ENCODE assay signal across 19 mouse cellular contexts in genomic region chr17:50420690-50421089, GRCm38 (mm10).
"Had no signal": no experiment of that assay in that cellular context is flagged by ENCODE, and none has a peak within 500 bp of the region (broad histone marks: within the 10 kb centered on the region; RNA-seq: fewer than 3 reads in every experiment).

No protein-coding gene starts in this region.

- H3K9ac ChIP-seq: embryonic facial prominence, embryonic 12.5 days; embryonic facial prominence, embryonic 13.5 days; embryonic facial prominence, embryonic 15.5 days; forebrain, embryonic 12.5 days; forebrain, embryonic 13.5 days; forebrain, embryonic 15.5 days; forebrain, postnatal 0 days had no signal

- H3K4me3 ChIP-seq: embryonic facial prominence, embryonic 10.5 days; embryonic facial prominence, embryonic 12.5 days; embryonic facial prominence, embryonic 13.5 days; embryonic facial prominence, embryonic 15.5 days; erythroblast, embryonic 14.5 days; forebrain, embryonic 10.5 days; forebrain, embryonic 12.5 days; forebrain, embryonic 13.5 days; forebrain, embryonic 15.5 days; gastrocnemius, adult 2 months; heart, adult 2 months had no signal

- H3K27me3 ChIP-seq: embryonic facial prominence, embryonic 12.5 days; embryonic facial prominence, embryonic 13.5 days; embryonic facial prominence, embryonic 15.5 days; forebrain, embryonic 12.5 days; forebrain, embryonic 13.5 days; forebrain, embryonic 15.5 days had no signal

- H3K27ac ChIP-seq: embryonic facial prominence, embryonic 10.5 days; embryonic facial prominence, embryonic 12.5 days; embryonic facial prominence, embryonic 13.5 days; embryonic facial prominence, embryonic 15.5 days; forebrain, embryonic 12.5 days; forebrain, embryonic 13.5 days; forebrain, embryonic 15.5 days; gastrocnemius, adult 2 months; heart, adult 2 months had no signal

- DNase-seq: cerebellum, adult 9-10 months; cerebellum, adult 9-11 months; cerebellum, postnatal 36 days; forebrain, postnatal 0 days; gastrocnemius, postnatal 14 days; gastrocnemius, postnatal 25 days; gastrocnemius, postnatal 36 days; heart, adult 18-20 months; heart, adult 2 months had no signal

- H3K9me3 ChIP-seq: embryonic facial prominence, embryonic 12.5 days; embryonic facial prominence, embryonic 13.5 days; embryonic facial prominence, embryonic 15.5 days; forebrain, embryonic 15.5 days had no signal

- H3K4me2 ChIP-seq: embryonic facial prominence, embryonic 12.5 days; embryonic facial prominence, embryonic 13.5 days; embryonic facial prominence, embryonic 15.5 days; forebrain, embryonic 12.5 days; forebrain, embryonic 13.5 days; forebrain, embryonic 15.5 days had no signal

- H3K36me3 ChIP-seq: embryonic facial prominence, embryonic 10.5 days; embryonic facial prominence, embryonic 12.5 days; embryonic facial prominence, embryonic 13.5 days; embryonic facial prominence, embryonic 15.5 days; forebrain, embryonic 10.5 days; forebrain, embryonic 12.5 days; forebrain, embryonic 15.5 days had no signal

- H3K4me1 ChIP-seq: embryonic facial prominence, embryonic 10.5 days; embryonic facial prominence, embryonic 12.5 days; embryonic facial prominence, embryonic 13.5 days; embryonic facial prominence, embryonic 15.5 days; forebrain, embryonic 10.5 days; forebrain, embryonic 12.5 days; forebrain, embryonic 13.5 days; forebrain, embryonic 15.5 days had no signal
